Mouse (Mus musculus) spleen, postnatal 4 days (tissue): ENCODE measurements around the gene Stat5a.
A peak's percentile ranks its signal among the peaks of the same experiment; 100 is the strongest.

Experiments
- DNase-seq, 2 experiments: peaks; one replicate each; pipeline ENCODE4 v3.0.0; 2022; ENCODE audit warnings: low spot score in 2 of 2

Stat5a gene

DNA sequence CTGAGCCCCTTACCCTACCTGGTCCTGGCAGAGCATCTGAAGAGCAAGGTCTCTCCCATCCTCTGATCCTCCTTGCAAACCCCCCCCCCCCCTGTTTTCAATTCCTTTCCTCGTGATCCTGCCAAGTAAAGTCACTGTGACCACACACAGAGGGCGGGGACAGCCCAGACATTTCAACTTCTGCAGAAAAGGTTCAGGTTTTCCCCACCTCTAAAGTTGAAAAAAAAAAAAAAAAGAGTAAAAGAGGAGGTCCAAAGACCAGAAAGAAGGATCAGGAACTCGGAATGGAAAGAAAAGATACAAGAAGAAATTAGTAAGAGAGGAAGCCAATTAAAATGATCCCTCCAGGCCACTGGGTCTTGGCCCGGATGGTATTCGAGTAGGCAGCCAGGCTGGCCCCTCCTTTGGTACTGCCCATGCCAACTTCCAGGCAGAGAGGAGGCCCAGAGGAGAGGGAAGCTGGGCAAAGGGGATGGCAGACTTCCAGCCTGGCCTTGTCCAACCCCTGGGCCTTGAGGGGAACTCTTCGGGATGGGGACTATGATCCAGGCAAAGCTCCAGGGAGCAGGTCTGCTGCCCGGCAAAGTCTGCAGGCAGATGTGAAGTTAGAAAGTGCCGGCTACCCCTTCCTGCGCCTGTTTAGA lies at the start of gene Stat5a:
TSS of gene Stat5a (plus strand) at position 417 of the 644 bp plus-strand sequence.
- DNase-seq, result no peak

DNA sequence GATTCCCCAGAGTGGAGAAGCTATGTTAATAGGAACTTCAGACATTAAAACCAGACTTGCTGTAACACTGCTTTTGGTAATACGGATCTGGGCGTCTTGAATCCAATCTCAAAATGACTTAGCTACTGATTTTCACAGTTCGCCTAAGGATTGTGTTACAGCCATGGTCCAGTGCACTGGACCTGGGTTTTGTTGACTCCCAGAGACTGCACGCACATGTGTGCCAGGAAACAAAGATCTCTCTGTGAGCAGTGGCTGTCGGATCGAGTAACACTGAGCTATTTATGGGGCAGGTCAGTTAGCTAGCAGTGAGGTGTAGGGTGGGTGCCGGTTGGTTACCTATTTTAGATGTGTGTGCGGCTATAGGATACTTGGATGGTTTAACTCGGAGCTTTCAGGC lies 48.6 kb upstream of the Stat5a start:
- no peak for DNase-seq

- no peak for DNase-seq
Measured at GRCm38 (mm10) chr11:100811132-100811531, 48.0 kb upstream of the Stat5a start.

DNA sequence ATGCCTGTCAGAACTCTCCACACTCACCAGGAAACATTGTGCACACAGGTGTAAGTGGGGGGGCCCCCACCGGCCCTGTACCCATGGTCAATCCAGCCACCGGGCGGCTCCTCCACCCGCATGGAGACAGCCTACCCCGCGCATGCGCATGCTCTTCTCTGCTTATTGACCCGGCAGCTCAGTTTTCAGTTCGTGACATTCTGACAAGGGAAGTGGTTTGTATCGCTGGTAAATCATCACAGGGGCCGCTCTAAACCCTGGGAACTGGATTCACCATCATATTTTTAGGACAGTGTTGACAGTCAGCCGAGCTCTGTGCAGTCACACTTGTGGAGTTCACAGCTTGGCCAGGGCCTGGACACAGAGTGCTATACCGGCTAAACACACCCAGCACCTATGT lies 44.7 kb upstream of the Stat5a start:
- DNase-seq, result peak; percentile 77 to 90

- DNase-seq, result no peak
Measured at GRCm38 (mm10) chr11:100816342-100816741, 42.8 kb upstream of the Stat5a start.

DNA sequence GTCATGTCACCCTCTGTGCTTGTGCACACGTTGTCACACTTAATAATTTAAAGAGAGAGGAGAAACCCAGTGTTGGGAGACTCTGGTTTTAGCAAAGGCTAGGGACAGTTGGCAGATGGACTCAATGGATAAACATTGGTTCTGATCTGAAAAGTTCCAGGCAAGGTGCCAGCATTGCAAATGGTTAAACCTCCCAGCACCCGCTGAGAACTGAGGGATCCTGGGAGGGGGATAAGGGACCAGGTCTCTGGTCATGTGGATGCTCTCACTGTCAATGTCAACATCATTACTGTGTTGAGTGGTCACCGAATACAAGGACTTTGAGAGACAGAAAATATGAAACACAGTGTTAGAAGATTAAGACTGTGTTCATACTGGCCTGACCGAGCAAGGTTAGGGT lies 42.4 kb upstream of the Stat5a start:
- no peak for DNase-seq

- DNase-seq, result no peak
Measured at GRCm38 (mm10) chr11:100817311-100817710, 41.8 kb upstream of the Stat5a start.

GRCm38 (mm10) chr11:100818359-100819012 lies 40.7 kb upstream of the Stat5a start:
- DNase-seq, result no peak

GRCm38 (mm10) chr11:100819048-100819447 lies 40.1 kb upstream of the Stat5a start:
- no peak for DNase-seq

GRCm38 (mm10) chr11:100819626-100820025 lies 39.5 kb upstream of the Stat5a start:
- DNase-seq, result no peak

DNA sequence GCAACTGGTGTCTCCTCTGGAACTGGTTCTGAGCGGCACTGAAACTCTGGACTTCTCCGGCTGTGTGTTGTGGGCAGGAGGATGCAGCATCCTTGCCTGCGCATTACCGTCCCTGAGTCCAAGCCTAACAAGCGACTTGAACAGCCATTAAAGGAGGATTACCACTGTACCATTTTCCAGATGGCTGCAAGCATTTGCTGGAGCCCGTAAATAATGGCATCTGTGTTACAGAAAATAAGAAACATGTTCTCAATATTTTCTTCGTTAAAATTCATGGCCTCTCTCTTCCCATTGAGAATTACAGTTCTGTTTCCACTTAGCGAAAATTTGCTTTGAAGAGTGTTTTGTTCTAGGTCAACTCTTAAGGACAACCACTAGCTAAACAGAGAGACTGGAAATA lies 39.1 kb upstream of the Stat5a start:
- no peak for DNase-seq

DNA sequence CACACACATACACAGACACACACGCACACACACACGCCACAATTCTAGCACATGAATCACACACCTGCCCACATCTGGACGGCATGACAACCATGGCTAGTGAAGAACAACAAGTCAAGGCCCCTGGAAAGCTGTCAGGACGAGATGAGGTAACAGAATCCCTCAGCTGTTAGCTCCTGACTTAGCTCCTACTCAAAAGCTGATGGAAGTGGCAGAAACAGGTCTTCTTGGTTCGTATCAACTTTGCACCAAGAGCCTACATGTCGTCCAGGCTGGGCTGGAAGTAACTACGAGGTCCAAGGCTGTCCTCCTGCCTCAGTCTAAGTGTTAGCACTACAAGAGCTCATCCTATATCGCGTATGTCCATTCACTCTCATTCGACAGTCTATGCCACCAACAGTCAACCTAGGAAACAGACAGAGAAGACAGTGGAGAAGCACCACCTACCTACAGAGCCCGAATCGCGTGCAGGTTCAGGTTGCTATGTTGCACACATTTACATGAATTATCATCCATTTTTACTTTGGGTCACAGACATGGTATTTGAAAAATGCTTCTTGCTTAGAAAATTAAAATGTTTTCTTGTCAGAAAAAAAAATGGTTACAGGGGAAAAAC lies 37.4 kb upstream of the Stat5a start:
- DNase-seq, result no peak

DNA sequence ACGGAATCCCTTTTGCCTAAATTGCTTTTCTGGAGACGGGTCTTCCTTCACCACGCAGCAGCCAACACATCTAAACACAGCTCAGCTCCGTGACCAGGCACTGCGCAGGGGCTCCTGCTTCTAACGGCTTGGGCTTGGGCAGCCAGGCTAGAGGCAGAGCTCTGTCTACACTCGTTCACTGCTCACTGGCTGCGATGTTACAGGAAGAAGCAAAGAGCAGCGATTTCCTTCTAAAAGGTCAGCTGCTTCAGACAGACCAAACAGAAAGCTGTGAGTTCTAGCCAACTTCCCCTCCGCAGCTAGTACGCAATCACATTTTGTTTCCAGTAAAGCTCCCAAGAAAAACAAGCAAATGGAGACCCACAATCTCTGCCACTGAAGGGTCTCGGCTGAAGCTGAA lies 36.8 kb upstream of the Stat5a start:
- peak; percentile 44 to 75 for DNase-seq

DNA sequence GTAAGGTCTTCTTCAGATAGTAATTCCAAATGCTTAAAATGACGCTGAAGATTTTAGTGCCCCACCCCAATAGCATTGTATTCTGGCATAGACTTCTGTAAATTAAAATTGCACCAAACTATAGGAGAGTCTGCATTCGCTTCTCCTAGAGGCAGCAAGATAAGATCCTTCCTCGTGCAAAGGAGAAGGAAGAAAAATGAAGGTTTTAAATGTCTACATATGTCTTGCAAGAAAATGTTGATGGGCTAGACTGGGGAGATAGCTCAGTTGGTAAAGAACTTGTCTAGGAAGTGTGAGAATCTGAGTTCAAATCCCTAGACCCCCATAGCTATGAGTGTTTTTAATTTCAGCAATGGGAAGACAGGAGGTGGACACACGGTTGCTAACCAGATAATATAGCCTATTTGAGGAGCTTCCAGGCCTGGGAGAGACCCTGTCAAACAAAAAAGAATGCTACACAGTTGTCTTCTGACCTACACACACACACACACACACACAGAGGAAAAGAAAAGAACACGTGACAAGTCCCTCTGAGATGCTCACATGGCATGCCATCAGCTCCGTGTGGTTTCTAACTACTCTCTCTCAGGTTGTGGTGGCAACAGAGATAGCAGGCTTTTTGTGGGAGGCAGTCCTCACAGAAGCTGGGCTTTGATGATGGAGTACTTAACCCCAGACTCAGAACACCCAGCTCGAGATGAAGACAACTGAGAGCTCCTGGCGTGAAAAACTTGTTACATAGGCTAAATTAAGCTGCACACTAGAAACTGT lies 35.4 kb upstream of the Stat5a start:
- no peak for DNase-seq

DNA sequence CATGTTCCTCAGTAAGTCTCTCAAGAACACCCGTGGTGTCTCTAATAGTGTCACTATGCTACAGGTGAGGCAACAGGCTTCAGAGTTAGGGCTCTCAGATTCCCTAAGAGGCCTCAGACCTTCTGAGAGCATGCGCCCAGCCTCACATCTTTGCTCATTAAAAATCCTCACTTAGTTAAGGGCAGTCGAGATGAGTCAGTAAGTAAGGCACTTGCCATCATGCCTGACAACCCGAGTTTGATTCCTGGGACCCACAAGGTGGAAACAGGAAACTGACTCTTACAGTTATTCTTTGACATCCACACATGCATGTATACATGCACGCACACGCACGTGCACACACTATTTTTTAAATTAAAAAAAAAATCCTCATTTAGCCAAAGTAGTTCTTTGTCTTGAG lies 34.7 kb upstream of the Stat5a start:
- DNase-seq, result no peak

- no peak for DNase-seq
Measured at GRCm38 (mm10) chr11:100825451-100825850, 33.7 kb upstream of the Stat5a start.

GRCm38 (mm10) chr11:100826161-100826866 lies 32.8 kb upstream of the Stat5a start:
- DNase-seq, result peak; percentile 49 to 75

DNA sequence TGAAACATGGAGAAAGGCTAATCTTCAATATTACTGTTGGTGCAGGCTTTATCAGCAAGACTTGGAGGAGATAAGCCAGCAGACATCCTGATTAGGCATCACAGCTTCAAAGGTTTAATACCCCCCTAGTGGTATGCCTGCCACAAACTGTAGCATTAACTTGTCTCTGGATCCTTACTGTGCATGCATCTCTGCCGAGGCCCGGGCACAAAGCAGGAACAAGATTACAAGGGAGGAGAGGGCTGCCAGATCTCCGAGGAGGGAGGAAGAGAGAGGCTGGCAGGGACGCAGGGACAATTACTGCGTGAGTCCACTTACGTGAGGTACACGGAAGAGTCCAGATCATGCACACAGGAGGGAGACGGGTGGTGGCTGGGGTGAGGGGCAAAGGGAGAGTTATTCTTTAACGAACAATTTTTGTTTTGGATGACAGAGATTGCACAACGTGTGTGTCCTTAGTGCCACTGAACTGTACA lies 30.4 kb upstream of the Stat5a start:
- no peak for DNase-seq

- DNase-seq, result no peak
Measured at GRCm38 (mm10) chr11:100829691-100830090, 29.5 kb upstream of the Stat5a start.

- DNase-seq, result no peak
Measured at GRCm38 (mm10) chr11:100831396-100831795, 27.8 kb upstream of the Stat5a start.

GRCm38 (mm10) chr11:100833466-100833865 lies 25.7 kb upstream of the Stat5a start:
- DNase-seq, result no peak
